Mouse (Mus musculus) kidney, adult 11 months (tissue): Measurements from ENCODE around the gene Nmd3.
A peak's percentile ranks its signal among the peaks of the same experiment; 100 is the strongest.

Experiments
- DNase-seq: peaks from one replicate; pipeline ENCODE4 v3.0.0; 2022

The Nmd3 gene

GRCm38 (mm10) chr3:69721814-69722186, at the start of gene Nmd3:
Gene Nmd3, plus strand, starts transcription at chr3:69721985.
- peak; percentile 81 for DNase-seq

GRCm38 (mm10) chr3:69673351-69673750, 48.4 kb upstream of the Nmd3 start:
- DNase-seq = no peak

- DNase-seq = no peak
These were observed 47.6 kb upstream of the Nmd3 start for GRCm38 (mm10) chr3:69674206-69674605.

GRCm38 (mm10) chr3:69689791-69690190, 32.0 kb upstream of the Nmd3 start:
- no peak for DNase-seq

GRCm38 (mm10) chr3:69690939-69691338, 30.8 kb upstream of the Nmd3 start:
- no peak for DNase-seq

- no peak for DNase-seq
These were observed 21.8 kb upstream of the Nmd3 start for GRCm38 (mm10) chr3:69699851-69700500.

GRCm38 (mm10) chr3:69701905-69702304, 19.9 kb upstream of the Nmd3 start:
- DNase-seq = no peak

GRCm38 (mm10) chr3:69702421-69702820, 19.4 kb upstream of the Nmd3 start:
- DNase-seq = no peak

GRCm38 (mm10) chr3:69709043-69709929, 12.5 kb upstream of the Nmd3 start:
- DNase-seq = no peak

- DNase-seq = no peak
These were observed 9.7 kb upstream of the Nmd3 start for GRCm38 (mm10) chr3:69711907-69712600.

- no peak for DNase-seq
These were observed 4.3 kb upstream of the Nmd3 start for GRCm38 (mm10) chr3:69717476-69717875.

- DNase-seq = peak; percentile 47
These were observed 542 bp downstream of the Nmd3 start for GRCm38 (mm10) chr3:69722187-69722867.

GRCm38 (mm10) chr3:69723161-69723560, 1.4 kb downstream of the Nmd3 start:
- DNase-seq = no peak

- no peak for DNase-seq
These were observed 9.1 kb downstream of the Nmd3 start for GRCm38 (mm10) chr3:69730930-69731329.

GRCm38 (mm10) chr3:69733939-69734338, 12.2 kb downstream of the Nmd3 start:
- DNase-seq = no peak

GRCm38 (mm10) chr3:69755192-69755591, 33.4 kb downstream of the Nmd3 start:
- DNase-seq = no peak

GRCm38 (mm10) chr3:69755968-69756367, 34.2 kb downstream of the Nmd3 start:
- DNase-seq = no peak

GRCm38 (mm10) chr3:69756499-69756898, 34.7 kb downstream of the Nmd3 start:
- DNase-seq = peak; percentile 18

- no peak for DNase-seq
These were observed 35.7 kb downstream of the Nmd3 start for GRCm38 (mm10) chr3:69757456-69757855.

GRCm38 (mm10) chr3:69760081-69760480, 38.3 kb downstream of the Nmd3 start:
- no peak for DNase-seq

GRCm38 (mm10) chr3:69761195-69761594, 39.4 kb downstream of the Nmd3 start:
- DNase-seq = peak; percentile 20

- no peak for DNase-seq
These were observed 41.1 kb downstream of the Nmd3 start for GRCm38 (mm10) chr3:69762838-69763368.
